Mouse (Mus musculus): ENCODE measurements around the gene Rbm20.

Gene Rbm20

DNA sequence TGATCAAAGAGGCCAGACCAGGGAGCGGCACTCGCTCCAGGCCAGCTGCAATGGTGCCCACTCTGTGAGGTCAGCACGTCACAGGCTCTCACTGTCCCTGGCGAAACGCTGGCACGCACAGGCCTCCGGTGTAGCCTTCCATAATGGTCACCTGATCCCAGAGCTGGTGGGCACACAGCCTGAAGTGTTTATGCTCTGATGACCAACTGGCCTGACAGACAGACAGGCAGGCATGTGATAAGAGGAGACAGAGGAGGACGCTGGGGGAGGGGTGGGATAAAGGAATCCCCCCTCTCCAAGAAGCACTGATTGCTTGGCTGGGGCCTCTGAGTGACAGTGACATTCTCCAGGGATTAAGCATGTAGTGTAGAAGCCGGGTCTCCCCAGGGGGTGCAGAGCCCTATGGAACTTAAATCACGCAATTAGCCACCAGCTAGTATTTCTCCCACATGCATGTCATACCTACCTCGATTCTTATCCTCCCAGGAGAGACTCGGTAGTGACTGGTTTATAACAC, 6.4 kb upstream of the Rbm20 start:
- no peak for DNase-seq (ENCODE audit: low read depth, low spot score)

DNA sequence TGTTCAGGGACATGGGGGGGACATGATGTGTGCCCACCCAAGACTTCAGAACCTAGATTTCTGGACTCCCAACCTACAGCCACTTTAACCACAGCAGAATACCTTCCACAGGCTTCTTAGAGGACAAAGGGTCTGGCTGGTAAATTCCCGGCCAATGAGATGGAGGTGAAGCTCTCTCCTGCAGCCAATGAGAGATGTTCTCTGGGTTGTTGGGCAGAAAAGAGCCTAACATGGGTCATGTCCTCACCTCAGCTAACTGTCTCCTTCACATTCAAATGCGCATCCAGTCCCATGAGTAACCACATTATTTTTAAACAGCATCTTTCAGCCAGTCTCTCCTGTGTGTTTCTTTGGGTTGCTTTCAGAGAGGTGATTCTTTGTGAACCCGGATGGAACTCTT, 5.7 kb upstream of the Rbm20 start:
- no peak for DNase-seq (ENCODE audit: low read depth, low spot score)

DNA sequence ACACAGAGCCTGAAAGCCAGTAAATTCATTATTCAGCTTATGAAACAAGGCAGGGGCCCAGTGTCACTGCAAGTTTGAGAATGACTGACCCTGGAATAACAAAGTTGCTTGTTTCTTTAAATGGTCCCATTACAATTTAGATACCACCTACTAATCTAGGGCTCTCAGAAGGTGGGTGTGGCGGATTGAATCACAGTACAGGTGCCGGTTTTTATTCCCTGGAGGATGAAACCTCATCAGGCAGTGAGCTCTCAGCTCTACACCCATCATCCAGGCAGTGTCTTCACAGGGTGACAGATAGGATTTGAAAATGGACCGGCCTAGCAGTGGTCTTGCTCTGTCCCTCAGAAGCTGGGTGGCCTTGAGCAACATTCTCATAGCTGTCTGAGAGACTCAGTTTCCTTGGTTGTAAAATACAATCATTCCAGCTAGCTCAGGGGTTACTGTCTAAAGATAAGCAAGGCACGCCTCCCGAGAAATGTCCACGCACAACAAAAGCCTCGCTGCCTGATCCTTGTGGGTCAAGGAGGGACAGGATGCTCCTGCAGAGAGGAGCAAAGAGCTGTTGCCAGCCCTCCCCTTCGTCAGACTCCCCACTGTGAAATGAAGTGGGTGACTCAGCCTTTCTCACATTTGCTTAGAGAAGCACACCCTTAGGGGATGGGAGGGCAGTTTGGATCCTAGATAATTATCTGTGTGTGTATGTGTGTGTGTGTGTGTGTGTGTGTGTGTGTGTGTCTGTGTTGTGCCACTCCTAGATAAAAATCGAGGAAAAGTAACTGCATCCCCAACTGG, 2.8 kb upstream of the Rbm20 start:
- no peak for DNase-seq (ENCODE audit: low read depth, low spot score)

DNA sequence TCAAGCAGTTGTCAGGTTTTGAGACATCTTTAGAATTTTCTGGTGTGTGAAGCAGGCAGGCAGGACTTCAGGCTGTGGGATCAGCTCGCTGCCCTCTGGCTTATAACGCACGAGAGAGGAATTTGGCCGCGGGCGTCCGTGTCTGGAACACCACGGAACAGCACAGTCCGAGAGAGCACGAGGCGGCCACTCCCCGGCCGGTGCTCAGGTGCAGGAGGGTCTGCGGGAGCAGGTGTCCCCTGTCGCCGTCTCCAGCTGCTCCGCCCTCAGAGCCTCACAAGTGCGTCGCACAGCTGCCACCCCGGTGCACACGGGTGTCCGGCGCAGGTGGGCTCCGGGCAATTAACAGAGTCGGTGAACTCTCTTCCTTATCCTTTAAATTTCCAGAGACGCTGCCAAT, 878 bp upstream of the Rbm20 start:
- no peak for DNase-seq (ENCODE audit: low read depth, low spot score)

DNA sequence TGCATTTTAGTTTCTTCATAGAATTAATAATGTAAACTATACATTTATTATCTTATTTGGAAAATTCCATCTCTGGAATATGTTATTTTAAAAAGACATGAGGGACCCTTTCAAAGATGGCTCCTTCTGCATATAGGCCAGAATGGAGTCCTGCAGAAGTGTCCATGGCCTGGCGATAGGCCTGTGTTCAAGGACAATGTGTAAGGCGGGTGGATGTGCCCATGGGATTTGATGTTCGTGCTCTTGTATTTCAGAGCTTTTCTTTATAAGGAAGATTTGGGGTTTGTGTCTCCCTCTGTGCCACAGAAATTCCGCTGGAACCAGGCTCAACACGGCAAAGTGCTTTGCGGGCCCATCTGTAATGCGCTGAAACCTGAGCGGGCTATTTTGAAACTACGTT, 2.1 kb downstream of the Rbm20 start:
- DNase-seq (ENCODE audit: low read depth, low spot score) = no peak

DNA sequence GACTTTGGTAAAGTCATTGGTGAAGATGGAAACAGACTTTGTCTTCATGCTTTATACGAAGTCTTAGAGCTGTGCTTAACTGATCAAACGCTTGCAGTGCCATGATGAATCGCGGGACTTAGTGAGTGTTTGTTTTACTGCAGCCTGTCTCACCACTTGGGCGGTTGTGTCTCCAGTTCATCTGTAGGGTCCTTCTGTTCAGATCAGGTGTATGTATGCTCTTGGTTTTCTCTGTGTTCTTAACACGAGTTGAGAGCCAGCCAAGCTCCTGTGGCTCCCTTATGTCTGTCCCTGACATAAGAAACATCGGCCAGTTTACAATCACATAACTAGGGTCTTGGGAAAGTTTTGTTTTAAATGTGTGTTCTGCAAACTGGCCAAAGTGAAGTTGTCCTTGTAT, 2.9 kb downstream of the Rbm20 start:
- no peak for DNase-seq (ENCODE audit: low read depth, low spot score)

DNA sequence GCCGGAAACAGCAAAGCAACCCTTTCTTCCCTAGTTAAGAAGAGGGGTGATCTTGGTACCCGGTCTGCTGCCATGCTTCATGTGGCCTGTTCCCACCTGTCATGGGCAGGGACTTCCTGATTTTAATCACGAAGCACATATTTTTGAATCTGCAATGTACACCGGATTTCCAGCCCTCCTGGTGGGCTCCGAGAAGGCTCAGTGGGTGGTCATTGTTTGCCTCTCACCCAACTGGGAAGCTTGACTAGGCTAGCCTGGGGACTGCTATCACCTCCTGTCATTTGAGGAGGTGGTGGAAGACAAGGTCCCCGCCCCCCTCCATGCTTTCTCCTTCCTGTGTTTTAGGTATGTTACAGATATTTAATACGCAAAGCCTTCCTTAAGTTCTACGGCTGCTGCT, 5.3 kb downstream of the Rbm20 start:
- no peak for DNase-seq (ENCODE audit: low read depth, low spot score)

DNA sequence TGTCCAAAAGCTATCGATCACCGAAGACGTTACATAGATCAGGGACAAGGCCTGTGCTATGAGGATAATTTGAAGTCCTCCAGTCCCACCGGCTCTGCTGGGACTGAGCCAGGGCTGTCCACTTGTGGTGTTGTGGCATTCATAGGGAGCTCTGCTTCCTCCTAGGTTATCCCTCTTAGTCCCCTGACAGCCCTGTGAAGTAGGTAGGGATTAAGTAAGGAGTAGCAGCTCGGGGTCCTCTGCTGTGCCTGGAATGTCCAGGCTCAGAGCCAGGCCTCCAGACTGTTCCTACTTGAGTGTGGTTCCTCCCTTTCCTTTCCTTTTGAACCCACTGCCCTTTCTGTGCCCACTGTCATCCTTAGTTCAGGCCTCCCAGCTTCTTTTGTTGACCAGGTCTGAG, 10.5 kb downstream of the Rbm20 start:
- DNase-seq (ENCODE audit: low read depth, low spot score) = no peak

DNA sequence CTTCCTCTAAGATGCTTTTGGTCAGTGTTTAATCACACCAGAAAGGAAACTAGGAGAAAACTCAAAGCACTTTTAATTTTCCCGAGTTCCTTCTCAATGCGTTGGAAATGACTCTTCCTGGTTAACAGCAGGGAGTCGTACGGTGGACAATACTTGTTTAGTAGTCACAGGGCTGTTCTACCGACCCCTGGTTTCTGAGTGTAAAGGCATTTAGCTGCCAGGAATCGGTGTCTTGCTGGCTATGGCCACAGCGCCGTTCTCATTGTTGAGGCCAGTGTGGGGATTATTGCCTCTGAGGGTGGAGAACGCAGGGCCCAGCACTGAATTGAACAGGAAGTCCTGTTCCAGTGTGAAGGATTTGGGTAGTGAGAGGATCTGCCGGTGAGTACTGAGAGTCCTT, 13.7 kb downstream of the Rbm20 start:
- DNase-seq (ENCODE audit: low read depth, low spot score) = no peak

DNA sequence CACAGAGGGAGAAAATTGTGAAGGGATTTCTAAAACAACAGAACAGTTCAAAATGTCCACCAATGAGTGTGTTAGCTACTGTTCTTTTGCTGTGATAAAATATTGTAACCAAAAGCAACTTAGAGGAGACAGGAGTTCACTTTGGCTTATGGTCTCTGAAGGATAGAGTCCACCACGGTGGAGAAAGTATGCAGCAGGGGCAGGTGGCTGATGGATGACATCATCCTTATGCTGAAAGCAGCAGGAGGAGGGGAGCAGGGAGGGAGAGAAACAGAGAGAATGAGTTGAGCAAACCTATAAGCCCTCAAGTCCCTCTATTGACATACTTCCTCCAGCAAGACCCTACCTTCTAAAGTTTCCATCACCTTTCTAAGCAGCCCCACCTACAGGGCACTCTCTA, 16.9 kb downstream of the Rbm20 start:
- no peak for DNase-seq (ENCODE audit: low read depth, low spot score)

DNA sequence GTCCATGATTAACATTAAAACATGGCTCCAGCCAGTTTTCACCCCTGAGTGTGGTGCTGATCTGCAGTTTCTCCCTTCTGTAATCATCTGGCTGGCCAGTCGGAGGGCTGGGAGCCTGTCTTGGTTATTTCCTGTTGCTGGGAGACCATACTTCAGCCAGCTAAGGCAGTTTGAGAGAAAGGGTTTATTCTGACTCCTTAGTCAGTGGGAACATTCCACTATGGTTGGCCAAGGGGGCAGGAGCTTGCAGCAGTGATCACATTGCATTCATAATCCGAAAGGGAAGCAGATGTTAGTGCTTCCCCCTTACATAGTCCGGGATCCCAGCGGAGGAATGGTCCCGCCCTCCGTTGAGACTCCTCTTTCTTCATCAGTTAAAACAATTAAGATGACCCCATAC, 19.0 kb downstream of the Rbm20 start:
- DNase-seq (ENCODE audit: low read depth, low spot score) = no peak

DNA sequence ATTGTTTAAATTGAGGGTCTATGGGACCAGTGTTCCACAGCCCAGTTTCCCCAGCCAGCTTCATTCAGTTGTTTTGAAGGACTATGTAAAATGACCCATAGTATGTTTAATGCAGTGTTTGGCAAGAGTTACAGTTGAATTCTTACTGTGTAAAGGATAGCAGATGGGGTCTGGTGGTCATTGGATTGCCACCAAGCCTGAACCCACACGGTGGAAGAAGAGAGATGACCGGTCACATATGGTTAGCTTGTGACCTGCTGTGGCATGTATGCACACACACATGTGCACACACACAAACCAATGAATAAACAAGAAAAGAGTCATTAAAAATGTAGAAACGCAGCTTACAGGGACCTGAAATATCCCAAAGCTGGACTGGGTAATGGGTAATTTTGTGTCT, 19.5 kb downstream of the Rbm20 start:
- no peak for DNase-seq (ENCODE audit: low read depth, low spot score)

DNA sequence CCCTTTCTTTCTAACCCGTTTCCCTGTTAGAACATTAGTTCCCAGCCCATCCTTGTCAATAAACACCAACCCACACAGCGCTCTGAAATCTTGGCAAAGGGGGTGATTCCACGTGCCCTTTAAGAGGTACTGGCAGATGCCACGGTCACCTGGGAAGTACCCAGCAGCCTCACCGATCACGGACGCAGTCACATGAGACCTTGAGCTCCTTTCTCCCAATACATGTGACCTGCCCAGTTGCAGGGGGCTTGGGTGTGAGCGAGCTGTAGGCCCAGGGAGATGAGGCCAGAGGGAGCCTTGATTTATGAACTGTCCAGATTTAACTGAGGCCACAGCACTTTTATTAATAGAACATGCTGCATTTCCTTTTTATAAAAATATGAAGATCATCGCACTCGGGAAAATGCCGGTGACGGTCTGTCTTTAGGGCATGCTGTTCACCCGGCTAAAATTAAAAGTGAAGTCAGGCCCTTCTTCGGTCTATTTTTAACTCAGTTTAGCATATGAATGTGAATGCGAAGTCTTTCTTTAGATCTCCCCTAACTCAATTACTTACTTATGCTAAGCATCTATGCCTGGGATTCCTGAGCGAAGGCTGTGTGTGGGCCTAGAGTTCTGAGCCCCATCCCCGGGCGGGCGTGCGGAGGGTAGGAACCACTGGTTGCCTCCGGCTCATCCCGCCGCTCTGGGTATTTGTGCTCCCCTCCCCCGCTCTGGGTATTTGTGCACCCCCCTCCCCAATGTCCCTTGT, 20.4 kb downstream of the Rbm20 start:
- no peak for DNase-seq (ENCODE audit: low read depth, low spot score)

DNA sequence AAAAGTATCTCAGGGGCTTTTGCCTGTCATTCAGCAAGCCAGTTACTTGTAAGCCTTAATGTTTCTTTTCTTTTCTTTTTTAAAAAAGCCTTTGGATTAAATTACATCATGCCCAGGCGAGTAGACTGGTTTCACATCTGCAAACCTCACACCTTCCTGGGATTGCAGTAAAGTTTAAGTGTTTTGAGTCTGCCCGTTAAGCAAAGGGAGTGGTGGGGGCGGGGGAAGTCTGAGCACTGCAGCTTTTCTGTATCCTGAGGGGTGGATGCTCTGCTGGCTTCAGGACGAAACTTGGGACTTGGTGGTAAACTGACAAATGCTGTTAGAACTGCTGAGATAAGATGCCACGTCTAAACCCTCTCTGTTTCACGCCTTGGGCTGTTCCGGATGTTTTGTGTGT, 22.6 kb downstream of the Rbm20 start:
- DNase-seq (ENCODE audit: low read depth, low spot score) = no peak

DNA sequence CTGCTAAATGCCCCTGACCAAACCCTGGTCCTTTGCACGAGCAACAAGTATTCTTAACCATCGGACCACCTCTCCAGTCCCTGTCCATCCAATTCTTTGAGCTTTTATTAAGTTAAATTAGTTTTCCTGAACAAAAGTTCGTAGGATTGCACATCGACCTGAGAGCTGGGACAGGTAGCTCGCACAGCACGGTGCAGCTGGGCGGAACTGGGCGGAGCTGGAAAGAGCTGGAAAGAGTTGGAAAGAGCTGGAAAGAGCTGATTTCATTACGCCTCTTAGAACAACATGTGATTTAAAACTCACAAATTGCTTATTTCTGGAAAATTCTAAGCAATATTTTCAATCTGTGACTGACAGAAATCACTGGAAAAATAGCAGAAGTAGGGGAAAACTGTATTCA, 24.3 kb downstream of the Rbm20 start:
- no peak for DNase-seq (ENCODE audit: low read depth, low spot score)

DNA sequence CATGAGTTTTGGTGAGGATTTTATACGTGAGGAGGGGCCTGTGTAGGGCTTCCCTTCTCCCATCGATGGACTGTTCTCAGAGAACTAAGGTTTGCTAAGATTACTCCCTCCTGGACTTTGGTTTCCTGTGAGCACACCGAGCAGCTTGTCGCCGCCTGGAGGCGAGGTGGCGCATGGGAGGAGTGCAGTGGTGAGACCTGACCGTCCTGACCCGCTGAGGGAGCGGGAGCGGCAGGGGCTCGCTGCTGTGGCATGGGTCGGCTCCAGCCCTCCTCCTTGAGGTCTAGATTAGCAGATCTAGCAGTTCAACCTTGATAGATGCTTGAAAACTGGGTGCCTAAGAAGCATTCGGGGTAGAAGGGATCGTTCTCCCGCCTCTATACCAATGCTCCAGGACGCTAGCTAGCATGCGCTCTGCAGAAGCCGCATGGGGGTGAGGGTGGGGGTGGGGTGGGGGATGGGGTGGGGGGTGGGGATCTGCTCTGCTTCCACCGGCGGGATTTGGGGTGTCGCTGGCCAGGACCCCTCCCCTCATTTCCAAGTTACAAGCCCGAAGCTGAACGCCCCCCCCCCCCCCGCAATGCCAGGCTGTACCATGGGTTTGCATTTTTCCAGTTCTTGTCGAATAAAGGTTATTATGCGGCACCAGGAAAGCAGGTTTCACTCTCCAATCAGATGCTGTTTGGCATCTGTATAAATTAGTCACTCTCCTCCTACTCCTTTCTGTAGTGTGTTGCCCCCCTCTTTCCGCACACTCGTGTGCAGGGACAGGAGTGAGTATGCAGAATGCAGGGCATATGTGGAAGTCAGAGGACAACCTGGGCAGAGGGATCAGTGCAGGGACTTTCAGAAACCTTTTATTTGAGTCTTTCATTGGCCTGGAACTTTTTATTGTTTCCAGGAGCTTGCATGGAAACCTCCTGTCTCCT, 28.1 kb downstream of the Rbm20 start:
- peak; percentile 46 for DNase-seq (ENCODE audit: low read depth, low spot score)

DNA sequence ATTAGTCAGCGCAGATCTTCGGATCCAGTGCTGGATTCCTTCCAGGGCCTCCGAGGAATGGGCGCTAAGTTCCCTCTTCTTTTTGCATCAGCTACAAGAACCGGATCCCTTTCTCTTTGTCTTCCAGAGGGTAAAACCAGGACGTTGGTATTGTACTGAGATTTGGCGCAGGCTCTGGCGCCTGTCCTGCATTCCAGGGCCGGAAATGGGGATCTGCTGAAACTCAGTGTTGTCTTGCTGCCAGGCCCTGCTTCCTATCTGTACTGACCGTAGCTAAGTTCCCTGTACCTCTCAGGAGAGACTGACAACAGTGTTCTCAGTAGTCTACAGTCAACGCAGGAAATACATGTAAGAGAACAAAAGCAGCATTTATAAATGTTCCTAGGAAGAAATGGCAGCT, 31.3 kb downstream of the Rbm20 start:
- DNase-seq (ENCODE audit: low read depth, low spot score) = no peak

DNA sequence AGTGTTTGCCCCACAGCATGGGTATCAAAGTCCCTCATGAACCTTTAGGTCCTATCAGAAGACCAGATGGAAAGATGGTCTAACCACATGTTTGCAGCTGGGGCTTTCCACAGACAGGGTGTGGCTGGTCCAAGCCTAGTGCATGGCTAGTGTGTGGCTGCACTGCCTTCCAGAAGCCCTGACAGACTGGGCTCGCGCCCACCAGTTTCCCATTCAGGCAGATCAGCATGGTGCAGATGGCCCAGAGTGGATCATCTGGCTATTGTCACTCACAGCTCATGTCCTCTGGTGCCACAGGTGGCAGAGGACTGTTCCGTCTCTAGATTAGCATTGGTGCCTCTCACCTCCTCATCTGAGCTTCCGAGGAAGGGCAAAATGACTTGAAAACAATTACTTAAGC, 33.8 kb downstream of the Rbm20 start:
- DNase-seq (ENCODE audit: low read depth, low spot score) = no peak

DNA sequence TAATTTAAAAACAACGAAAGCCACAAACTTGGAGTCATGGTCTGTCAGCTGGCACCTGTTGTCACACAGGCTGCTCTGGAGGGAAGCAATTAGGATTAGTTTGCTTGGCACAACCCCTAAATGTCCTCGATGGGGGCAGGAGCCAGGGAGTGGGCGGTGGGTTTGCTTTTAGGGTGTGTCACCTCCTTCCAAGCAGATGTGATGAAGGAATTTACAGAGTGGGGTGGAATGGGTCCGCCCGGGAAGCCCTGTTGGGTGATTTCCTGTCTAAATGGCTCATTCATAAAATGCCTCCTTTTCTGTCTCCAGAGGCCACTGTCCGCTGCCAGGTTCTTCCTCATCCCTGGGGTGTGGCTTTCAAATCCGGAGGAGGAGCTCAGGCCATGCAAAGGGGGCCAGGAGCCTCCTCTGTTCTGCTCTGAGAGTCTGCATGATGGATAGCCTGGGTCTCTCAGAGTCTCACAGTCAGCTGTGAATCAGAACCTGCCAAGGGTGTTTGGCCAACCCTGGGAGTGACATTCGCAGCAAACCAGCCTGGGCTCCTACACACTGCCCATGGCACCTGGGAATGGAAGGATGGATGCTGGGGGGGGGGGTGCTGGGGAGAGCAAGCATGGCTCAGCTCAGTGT, 34.3 kb downstream of the Rbm20 start:
- no peak for DNase-seq (ENCODE audit: low read depth, low spot score)

DNA sequence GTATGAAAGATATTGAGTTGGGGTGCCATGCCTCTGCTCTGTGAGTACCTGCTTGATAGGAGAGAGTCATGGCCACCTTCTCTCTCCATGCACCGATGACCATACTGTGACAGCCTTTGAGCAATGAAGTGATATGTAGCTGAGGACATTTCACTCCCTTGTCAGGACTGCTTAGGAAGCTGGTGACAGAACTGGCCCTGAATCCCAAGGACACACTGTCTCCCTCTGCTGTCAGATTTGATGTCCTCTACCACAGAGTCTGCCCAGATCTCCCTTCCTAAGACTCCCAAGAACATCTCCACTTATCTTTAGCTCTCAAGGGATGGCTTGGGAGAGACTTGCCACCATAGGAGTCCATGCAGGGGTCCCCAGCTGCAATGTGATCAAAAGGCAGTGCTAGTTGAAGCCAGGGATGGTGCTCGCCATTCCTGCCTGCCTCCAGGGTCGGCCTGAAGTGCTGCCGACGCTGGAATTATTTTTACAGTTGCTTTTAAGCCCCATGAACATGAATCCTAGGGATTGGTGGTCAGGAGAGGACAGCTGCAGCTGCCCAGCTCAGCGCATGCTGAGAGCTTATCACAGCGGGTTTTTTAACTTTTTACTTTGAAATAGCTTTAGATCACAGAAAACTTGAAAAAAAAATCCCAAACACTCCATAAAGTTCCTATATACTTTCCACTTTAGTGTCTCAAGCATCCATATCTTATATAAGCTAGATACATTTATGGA, 35.4 kb downstream of the Rbm20 start:
- DNase-seq (ENCODE audit: low read depth, low spot score) = no peak

DNA sequence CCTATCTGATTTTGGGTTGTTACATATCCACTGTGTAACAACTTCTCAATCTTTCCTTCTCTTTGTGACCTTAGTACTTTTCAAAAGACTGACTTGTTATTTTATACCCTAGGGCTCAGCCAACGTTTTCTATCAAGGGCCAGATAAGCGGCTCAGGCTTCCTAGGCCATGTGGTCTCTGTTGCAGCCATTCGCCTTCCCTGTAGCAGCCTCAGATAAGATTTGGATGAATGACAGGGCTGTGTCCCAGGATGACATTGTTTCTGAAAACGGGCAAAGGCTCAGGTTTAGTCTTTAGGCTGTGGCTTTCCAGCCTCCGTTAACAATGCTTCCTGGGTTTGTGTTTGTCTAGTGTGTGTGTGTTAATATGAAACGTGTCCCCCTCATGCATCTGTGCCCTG, 36.3 kb downstream of the Rbm20 start:
- no peak for DNase-seq (ENCODE audit: low read depth, low spot score)
